Mouse (Mus musculus): ENCODE measurements around the gene Arhgef38. TPM values are rescaled to one million over a fixed set of nuclear protein-coding genes. Genes with fewer than 3 reads are reported as not detected.

Gene Arhgef38
- polyA plus RNA-seq, 1 experiment from 2014 or later = not detected

- H3K4me3 ChIP-seq = no peak overlapping the region
Measured at GRCm38 (mm10) chr3:133165130-133165529, 69.6 kb downstream of the Arhgef38 start.

GRCm38 (mm10) chr3:133163913-133164406 is 70.8 kb downstream of the Arhgef38 start:
- no peaks in the 10 kb centered on the region for H3K9me3 ChIP-seq (replicated peaks)

More at GRCm38 (mm10) chr3:133165130-133165529, 69.6 kb downstream of the Arhgef38 start:
- ATAC-seq (ENCODE audit: insufficient number of reproducible peaks, low FRiP score) = no peak
- Histone ChIP-seq H3K4me1 (replicated peaks) (no peaks in the 10 kb centered on the region), H3K4me2 (no peak overlapping the region), H3K9ac (no peak overlapping the region), H3K9me3 (replicated peaks) (no peaks in the 10 kb centered on the region), H3K27me3 (replicated peaks) (no peaks in the 10 kb centered on the region), H3K27ac (ENCODE audit: poor library complexity, severe bottlenecking) (no peak overlapping the region), H3K36me3 (no peaks in the 10 kb centered on the region)
- WGBS = 27% methylated on average over 1 of the region's 1 CpGs

GRCm38 (mm10) chr3:133163174-133163573 is 71.6 kb downstream of the Arhgef38 start:
- H3K4me3 ChIP-seq = no peak overlapping the region
- no peak for ATAC-seq (ENCODE audit: insufficient number of reproducible peaks, low FRiP score)
- H3K27me3 ChIP-seq (replicated peaks) = no peaks in the 10 kb centered on the region
- H3K9ac ChIP-seq = no peak overlapping the region
- no peak overlapping the region for H3K4me2 ChIP-seq
- 73% methylated on average over 7 of the region's 7 CpGs for WGBS
- H3K9me3 ChIP-seq (replicated peaks) = no peaks in the 10 kb centered on the region
- no peak overlapping the region for H3K27ac ChIP-seq (ENCODE audit: poor library complexity, severe bottlenecking)
- H3K4me1 ChIP-seq (replicated peaks) = no peaks in the 10 kb centered on the region
- no peaks in the 10 kb centered on the region for H3K36me3 ChIP-seq

More at GRCm38 (mm10) chr3:133163913-133164406, 70.8 kb downstream of the Arhgef38 start:
- Histone ChIP-seq H3K9ac (no peak overlapping the region), H3K4me1 (replicated peaks) (no peaks in the 10 kb centered on the region), H3K4me2 (no peak overlapping the region), H3K36me3 (no peaks in the 10 kb centered on the region), H3K4me3 (no peak overlapping the region), H3K27ac (ENCODE audit: poor library complexity, severe bottlenecking) (no peak overlapping the region), H3K27me3 (replicated peaks) (no peaks in the 10 kb centered on the region)
- WGBS = 82% methylated on average over 6 of the region's 6 CpGs
- ATAC-seq (ENCODE audit: insufficient number of reproducible peaks, low FRiP score) = no peak

GRCm38 (mm10) chr3:133161407-133161806 is 73.3 kb downstream of the Arhgef38 start:
- no peak overlapping the region for H3K4me3 ChIP-seq
- no peak overlapping the region for H3K9ac ChIP-seq
- H3K36me3 ChIP-seq = no peaks in the 10 kb centered on the region
- no peaks in the 10 kb centered on the region for H3K27me3 ChIP-seq (replicated peaks)
- no peak overlapping the region for H3K4me2 ChIP-seq
- WGBS = 76% methylated on average over 1 of the region's 1 CpGs
- no peak overlapping the region for H3K27ac ChIP-seq (ENCODE audit: poor library complexity, severe bottlenecking)
- no peak for ATAC-seq (ENCODE audit: insufficient number of reproducible peaks, low FRiP score)
- H3K4me1 ChIP-seq (replicated peaks) = no peaks in the 10 kb centered on the region
- H3K9me3 ChIP-seq (replicated peaks) = no peaks in the 10 kb centered on the region

GRCm38 (mm10) chr3:133158260-133158659 is 76.5 kb downstream of the Arhgef38 start:
- H3K4me3 ChIP-seq = no peak overlapping the region
- H3K9ac ChIP-seq = no peak overlapping the region
- no peak overlapping the region for H3K4me2 ChIP-seq
- 78% methylated on average over 5 of the region's 5 CpGs for WGBS
- H3K9me3 ChIP-seq (replicated peaks) = no peaks in the 10 kb centered on the region
- ATAC-seq (ENCODE audit: insufficient number of reproducible peaks, low FRiP score) = no peak
- H3K27me3 ChIP-seq (replicated peaks) = no peaks in the 10 kb centered on the region
- no peaks in the 10 kb centered on the region for H3K4me1 ChIP-seq (replicated peaks)
- H3K27ac ChIP-seq (ENCODE audit: poor library complexity, severe bottlenecking) = no peak overlapping the region
- H3K36me3 ChIP-seq = no peaks in the 10 kb centered on the region

- 77% methylated on average over 8 of the region's 8 CpGs for WGBS
- no peak overlapping the region for H3K4me2 ChIP-seq
- H3K36me3 ChIP-seq = no peaks in the 10 kb centered on the region
- no peaks in the 10 kb centered on the region for H3K4me1 ChIP-seq (replicated peaks)
- H3K9me3 ChIP-seq (replicated peaks) = no peaks in the 10 kb centered on the region
- H3K27ac ChIP-seq (ENCODE audit: poor library complexity, severe bottlenecking) = no peak overlapping the region
- no peak overlapping the region for H3K9ac ChIP-seq
- no peak overlapping the region for H3K4me3 ChIP-seq
- H3K27me3 ChIP-seq (replicated peaks) = no peaks in the 10 kb centered on the region
- no peak for ATAC-seq (ENCODE audit: insufficient number of reproducible peaks, low FRiP score)
Measured at GRCm38 (mm10) chr3:133154683-133155082, 80.1 kb downstream of the Arhgef38 start.

GRCm38 (mm10) chr3:133153629-133154028 is 81.1 kb downstream of the Arhgef38 start:
- no peak overlapping the region for H3K27ac ChIP-seq (ENCODE audit: poor library complexity, severe bottlenecking)
- H3K4me1 ChIP-seq (replicated peaks) = no peaks in the 10 kb centered on the region
- H3K36me3 ChIP-seq = no peaks in the 10 kb centered on the region
- H3K9ac ChIP-seq = no peak overlapping the region
- WGBS = 68% methylated on average over 6 of the region's 6 CpGs
- ATAC-seq (ENCODE audit: insufficient number of reproducible peaks, low FRiP score) = no peak
- no peaks in the 10 kb centered on the region for H3K9me3 ChIP-seq (replicated peaks)
- no peaks in the 10 kb centered on the region for H3K27me3 ChIP-seq (replicated peaks)
- no peak overlapping the region for H3K4me3 ChIP-seq
- no peak overlapping the region for H3K4me2 ChIP-seq

- Histone ChIP-seq H3K4me2 (no peak overlapping the region), H3K9me3 (replicated peaks) (no peaks in the 10 kb centered on the region), H3K27me3 (replicated peaks) (no peaks in the 10 kb centered on the region), H3K27ac (ENCODE audit: poor library complexity, severe bottlenecking) (no peak overlapping the region), H3K9ac (no peak overlapping the region), H3K4me1 (replicated peaks) (no peaks in the 10 kb centered on the region), H3K36me3 (no peaks in the 10 kb centered on the region), H3K4me3 (no peak overlapping the region)
- ATAC-seq (ENCODE audit: insufficient number of reproducible peaks, low FRiP score) = no peak
- WGBS = 63% methylated on average over 1 of the region's 1 CpGs
Measured at GRCm38 (mm10) chr3:133152831-133153230, 81.9 kb downstream of the Arhgef38 start.

- Histone ChIP-seq H3K4me3 (no peak overlapping the region), H3K27ac (ENCODE audit: poor library complexity, severe bottlenecking) (no peak overlapping the region), H3K27me3 (replicated peaks) (no peaks in the 10 kb centered on the region), H3K9me3 (replicated peaks) (no peaks in the 10 kb centered on the region), H3K9ac (no peak overlapping the region), H3K4me2 (no peak overlapping the region), H3K4me1 (replicated peaks) (no peaks in the 10 kb centered on the region), H3K36me3 (no peaks in the 10 kb centered on the region)
- no peak for ATAC-seq (ENCODE audit: insufficient number of reproducible peaks, low FRiP score)
- WGBS = 77% methylated on average over 6 of the region's 6 CpGs
Measured at GRCm38 (mm10) chr3:133151629-133152028, 83.1 kb downstream of the Arhgef38 start.

- 79% methylated on average over 6 of the region's 6 CpGs for WGBS
- Histone ChIP-seq H3K9ac (no peak overlapping the region), H3K27ac (ENCODE audit: poor library complexity, severe bottlenecking) (no peak overlapping the region), H3K4me3 (no peak overlapping the region), H3K27me3 (replicated peaks) (no peaks in the 10 kb centered on the region), H3K4me2 (no peak overlapping the region), H3K9me3 (replicated peaks) (no peaks in the 10 kb centered on the region), H3K4me1 (replicated peaks) (no peaks in the 10 kb centered on the region), H3K36me3 (no peaks in the 10 kb centered on the region)
- no peak for ATAC-seq (ENCODE audit: insufficient number of reproducible peaks, low FRiP score)
Measured at GRCm38 (mm10) chr3:133144511-133145147, 90.1 kb downstream of the Arhgef38 start.

- no peaks in the 10 kb centered on the region for H3K4me1 ChIP-seq (replicated peaks)
- no peaks in the 10 kb centered on the region for H3K36me3 ChIP-seq
- no peaks in the 10 kb centered on the region for H3K27me3 ChIP-seq (replicated peaks)
- no peak overlapping the region for H3K4me3 ChIP-seq
- ATAC-seq (ENCODE audit: insufficient number of reproducible peaks, low FRiP score) = no peak
- 80% methylated on average over 6 of the region's 6 CpGs for WGBS
- H3K9ac ChIP-seq = no peak overlapping the region
- no peak overlapping the region for H3K27ac ChIP-seq (ENCODE audit: poor library complexity, severe bottlenecking)
- H3K9me3 ChIP-seq (replicated peaks) = no peaks in the 10 kb centered on the region
- H3K4me2 ChIP-seq = no peak overlapping the region
Measured at GRCm38 (mm10) chr3:133141877-133142276, 92.9 kb downstream of the Arhgef38 start.

- Histone ChIP-seq H3K4me2 (no peak overlapping the region), H3K4me1 (replicated peaks) (no peaks in the 10 kb centered on the region), H3K4me3 (no peak overlapping the region), H3K27ac (ENCODE audit: poor library complexity, severe bottlenecking) (no peak overlapping the region), H3K27me3 (replicated peaks) (no peaks in the 10 kb centered on the region), H3K36me3 (no peaks in the 10 kb centered on the region), H3K9me3 (replicated peaks) (no peaks in the 10 kb centered on the region), H3K9ac (no peak overlapping the region)
- no peak for ATAC-seq (ENCODE audit: insufficient number of reproducible peaks, low FRiP score)
- 76% methylated on average over 8 of the region's 8 CpGs for WGBS
Measured at GRCm38 (mm10) chr3:133132611-133133010, 102.1 kb downstream of the Arhgef38 start.

All from heart, embryonic 12.5 days (tissue).